Mouse (Mus musculus) liver, embryonic 14.5 days (tissue): ENCODE results near the gene Arhgap44.

ENCODE experiments used
- CTCF ChIP-seq: IDR thresholded peaks from 2 replicates; pipeline ENCODE4 v1.5.1; 2016; ENCODE audit warnings: antibody characterized with exemption, low read depth, control low read depth
- EP300 ChIP-seq: IDR thresholded peaks from 2 replicates; pipeline ENCODE4 v1.6.1; 2016; ENCODE audit warnings: antibody characterized with exemption, low read depth

DNA sequence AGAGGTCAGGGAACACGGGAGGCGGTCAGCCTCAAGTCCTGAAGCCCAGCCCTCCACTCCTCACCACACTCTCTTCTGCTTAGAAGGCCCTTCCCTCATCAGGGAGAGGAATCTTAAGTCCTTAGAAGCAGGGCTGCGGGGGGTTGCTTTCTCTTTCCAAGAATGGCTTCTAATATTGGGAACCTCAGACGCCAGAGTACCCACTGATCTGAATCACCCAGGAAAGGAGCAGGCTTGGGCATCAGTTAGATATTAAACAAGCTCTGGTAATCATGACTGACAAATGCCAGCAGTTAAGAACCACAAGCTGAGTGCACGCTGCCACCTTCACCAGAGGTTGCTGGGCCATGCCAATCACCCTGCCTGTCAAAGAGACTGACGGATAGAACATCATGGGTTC lies 148.9 kb downstream of the Arhgap44 start:
- no peak for TF ChIP-seq CTCF
- no peak for TF ChIP-seq EP300
